Mouse (Mus musculus): ENCODE data around the gene Spen. TPM values are rescaled to one million over a fixed set of nuclear protein-coding genes. Genes with fewer than 3 reads are reported as not detected.

The Spen gene
- total RNA-seq, 2 experiments from 2014 or later, result 28.7 to 34.2 TPM

DNA sequence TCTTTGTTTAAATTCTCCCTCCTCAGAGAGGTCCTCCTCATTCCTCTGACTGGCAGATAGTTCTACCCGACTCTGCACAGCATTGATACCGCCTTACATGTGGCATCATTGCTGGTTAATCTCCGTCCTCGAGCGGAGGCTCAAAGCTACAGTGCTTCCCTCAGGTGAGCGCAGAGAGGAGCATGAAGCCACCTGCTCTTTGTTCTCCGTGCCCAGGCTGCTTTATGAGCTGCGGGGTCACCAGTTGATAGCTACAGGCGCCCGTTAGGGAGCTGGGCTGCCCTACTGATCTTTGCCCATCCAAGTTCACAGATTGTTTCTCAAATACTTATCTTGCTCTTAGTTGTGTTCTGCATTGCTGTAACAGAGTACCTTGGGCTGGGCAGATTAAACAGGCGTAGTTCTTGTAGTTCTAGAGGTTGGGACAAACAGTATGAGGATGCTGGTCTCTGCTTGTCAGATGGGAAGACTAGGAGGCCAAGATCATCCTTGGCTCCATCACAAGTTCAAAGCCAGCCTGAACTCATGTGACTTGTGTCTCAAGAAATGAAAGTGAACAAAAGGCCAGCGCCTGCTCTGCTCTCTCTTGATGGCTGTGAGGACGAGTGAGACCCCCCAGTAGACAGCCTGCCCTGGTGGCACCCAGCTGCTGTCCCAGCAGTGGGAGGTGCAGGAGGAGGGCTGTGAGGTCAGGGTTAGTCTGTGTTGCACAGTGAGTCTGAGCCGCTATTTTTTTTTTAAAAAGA lies 82.0 kb downstream of the Spen start:
- ATAC-seq (ENCODE audit: poor library complexity, severe bottlenecking), result no peak

DNA sequence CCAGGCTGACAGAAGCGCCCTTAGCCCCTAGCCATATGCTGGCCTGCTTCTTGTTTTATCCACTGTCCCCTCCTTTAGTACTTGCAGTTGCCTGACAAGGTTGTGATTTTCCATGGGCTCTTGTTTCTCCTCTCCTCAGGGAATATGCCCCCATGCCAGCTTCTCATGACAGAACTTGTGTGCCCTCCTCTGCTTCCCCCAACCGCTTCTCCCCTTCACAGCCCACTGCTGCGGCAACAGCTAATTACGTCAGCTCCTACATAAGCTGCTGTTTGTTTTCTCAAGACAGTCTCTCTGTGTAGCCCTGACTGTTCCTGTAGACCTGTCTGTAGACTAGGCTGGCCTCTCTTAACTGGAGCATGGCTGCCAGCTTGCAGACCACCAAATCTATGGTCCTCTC lies 82.9 kb downstream of the Spen start:
- no peak for ATAC-seq (ENCODE audit: poor library complexity, severe bottlenecking)

DNA sequence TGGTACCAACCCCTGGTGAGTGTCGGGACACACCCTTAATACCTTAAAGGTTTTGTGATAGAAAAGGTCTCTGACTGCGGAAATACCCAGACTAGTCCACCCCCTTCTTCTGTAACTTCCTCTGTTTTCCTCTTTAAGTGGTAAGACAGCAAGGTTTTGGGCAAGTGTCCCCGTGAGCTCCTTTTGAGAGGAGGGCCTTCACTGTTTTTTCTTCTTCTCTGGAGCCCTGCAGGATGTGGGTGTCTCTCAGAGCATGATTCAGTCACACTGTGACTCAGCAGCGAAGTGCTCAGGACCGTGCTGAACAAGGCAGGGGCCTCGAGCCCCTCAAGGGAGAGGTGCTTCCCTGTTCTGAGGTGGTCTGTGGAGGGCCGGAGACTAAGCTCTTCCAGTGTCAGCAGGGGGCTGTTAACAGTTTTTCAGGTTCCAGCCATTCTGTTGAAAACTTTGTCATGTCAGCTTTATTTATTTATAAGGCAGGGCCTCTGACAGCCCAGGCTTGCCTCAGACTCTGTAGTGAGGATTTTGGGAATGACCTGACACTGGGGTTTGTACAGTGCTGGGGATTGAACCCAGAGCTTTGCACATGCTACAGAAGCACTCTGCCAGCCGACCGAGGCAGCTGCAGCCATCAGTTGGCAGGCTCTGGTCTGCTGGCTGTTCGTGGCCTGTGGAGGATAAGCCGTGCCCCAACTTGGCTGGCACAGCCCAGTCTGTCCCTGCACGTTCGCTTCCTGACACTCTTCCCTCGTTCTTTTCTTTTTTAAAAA lies 83.6 kb downstream of the Spen start:
- ATAC-seq (ENCODE audit: poor library complexity, severe bottlenecking), result peak; percentile 85

DNA sequence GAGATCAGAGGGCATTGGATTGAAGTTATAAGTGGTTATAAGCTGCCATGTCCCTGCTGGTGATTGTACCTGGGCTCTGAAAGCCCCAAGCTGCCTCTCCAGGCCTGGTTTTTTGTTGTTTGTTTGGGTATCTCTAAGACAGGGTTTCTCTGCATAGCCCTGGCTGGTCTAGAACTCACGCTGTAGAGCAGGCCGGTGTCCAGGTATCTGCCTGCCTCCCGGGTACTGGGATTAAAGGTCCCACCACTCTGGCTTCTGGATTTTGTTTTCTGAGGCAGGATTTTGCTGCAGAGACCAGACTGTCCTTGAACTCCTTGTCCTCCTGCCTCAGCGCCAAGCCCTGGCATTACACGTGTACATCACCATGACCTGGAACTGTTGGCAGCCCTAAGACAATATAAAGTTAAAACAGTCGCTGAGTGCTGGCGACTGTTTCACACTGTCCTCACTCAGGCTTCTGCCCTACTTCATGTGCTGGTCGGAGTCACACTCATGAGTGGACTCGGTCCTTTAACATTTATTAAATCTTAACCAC lies 86.4 kb downstream of the Spen start:
- ATAC-seq (ENCODE audit: poor library complexity, severe bottlenecking), result no peak

DNA sequence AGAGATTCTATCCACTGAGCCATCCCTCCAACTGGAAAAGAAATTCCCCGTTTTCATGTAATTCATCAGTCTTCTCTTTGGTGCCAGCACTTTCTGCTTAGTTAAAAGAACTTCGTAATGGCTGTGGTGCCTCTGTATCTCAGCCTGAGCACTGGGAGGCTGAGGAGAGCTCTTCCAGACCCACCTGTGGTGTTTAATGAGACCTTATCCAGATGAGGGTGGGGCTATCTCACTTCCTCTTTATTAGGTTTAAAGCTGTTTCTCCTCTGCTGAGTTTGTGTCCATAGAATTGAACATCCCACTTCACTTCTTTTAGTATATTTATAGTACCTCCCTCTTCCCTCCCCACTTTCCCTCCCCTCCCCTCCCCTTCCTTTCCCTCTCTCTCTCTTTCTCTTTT lies 87.1 kb downstream of the Spen start:
- ATAC-seq (ENCODE audit: poor library complexity, severe bottlenecking), result no peak

DNA sequence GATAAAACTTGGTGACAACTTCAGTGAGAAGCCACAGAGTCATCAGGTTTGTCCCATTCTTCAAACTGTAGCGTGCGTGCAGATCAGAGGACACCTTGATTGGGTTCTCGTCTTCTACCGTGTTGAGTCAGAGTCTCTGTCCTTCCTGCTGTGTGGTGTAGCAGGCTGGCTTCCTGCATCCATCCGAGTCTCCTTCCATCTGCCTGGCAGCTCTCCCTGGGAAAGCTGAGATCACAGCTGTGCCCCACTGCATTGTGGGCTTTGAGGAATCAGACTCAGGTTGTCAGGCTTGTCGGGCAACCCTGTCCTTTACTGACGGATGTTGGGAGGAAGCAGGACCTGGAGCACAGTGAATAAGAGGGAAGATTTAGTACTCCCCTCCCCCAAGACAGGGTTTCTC lies 92.2 kb downstream of the Spen start:
- ATAC-seq (ENCODE audit: poor library complexity, severe bottlenecking), result no peak

DNA sequence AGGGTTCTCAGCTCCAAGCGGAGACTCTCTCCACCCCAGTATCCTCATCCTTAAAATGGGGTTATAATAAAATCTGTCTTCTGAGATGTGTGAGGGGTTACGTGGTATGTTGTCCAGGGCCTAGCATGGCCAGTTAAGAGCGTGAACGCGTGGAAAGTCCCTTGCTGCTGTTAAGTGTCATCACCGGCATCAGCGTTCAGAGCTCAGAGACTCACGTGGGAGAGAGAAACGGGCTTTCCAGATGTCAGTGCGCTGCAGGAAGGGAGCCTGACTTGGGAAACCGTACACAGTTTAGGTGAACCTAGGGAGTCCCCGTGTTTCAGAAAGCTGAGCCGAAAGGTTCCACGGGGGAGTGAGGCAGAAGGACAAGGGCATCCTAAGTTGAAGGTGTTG lies 93.1 kb downstream of the Spen start:
- ATAC-seq (ENCODE audit: poor library complexity, severe bottlenecking), result no peak

DNA sequence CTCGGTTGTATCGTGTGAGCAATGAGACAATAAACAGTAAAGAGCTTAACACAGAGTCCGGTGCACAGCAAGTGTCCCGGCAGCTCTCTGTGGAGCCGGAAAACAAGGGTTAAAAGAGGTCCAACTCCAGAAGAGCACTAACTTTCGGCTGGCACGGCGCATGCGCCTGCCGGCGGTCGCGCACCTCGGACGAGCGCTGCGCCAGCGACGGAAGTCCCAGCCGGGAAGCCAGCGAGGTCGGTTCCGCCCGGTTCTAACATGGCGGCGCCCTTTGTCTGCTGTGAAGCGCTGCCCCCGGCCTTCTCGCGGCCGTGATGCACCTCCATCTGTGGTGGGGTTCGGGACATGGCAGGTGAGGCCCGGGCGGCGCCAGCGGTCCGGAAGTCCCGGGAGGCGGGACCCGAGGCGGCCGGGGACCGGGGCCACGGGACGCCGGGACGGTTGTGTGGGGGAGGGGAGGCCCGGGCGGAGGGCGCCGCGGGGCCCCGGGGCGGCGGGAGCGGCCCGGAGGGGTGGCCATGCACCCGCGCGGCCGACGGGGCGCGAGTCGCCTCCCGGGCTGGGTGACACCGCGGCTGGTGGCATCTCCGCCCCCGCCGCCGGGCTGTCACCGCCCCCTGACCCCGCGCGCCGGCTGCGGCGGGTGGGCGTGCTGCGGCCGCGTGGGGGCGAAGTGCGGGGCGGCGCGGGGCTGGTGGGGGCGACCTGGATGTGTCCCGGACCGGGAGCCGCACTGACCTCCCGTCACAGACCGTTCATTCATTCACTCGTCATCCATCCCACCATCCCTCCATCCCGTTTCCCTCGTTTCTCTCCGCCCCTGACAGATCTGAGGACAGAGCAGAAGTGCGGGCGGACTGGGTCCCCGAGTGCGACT lies 93.7 kb downstream of the Spen start, which contains the start of gene Zbtb17:
Gene Zbtb17, plus strand, starts transcription at position 204 of the 877 bp plus-strand sequence.
- peak; percentile 99 for ATAC-seq (ENCODE audit: poor library complexity, severe bottlenecking)

DNA sequence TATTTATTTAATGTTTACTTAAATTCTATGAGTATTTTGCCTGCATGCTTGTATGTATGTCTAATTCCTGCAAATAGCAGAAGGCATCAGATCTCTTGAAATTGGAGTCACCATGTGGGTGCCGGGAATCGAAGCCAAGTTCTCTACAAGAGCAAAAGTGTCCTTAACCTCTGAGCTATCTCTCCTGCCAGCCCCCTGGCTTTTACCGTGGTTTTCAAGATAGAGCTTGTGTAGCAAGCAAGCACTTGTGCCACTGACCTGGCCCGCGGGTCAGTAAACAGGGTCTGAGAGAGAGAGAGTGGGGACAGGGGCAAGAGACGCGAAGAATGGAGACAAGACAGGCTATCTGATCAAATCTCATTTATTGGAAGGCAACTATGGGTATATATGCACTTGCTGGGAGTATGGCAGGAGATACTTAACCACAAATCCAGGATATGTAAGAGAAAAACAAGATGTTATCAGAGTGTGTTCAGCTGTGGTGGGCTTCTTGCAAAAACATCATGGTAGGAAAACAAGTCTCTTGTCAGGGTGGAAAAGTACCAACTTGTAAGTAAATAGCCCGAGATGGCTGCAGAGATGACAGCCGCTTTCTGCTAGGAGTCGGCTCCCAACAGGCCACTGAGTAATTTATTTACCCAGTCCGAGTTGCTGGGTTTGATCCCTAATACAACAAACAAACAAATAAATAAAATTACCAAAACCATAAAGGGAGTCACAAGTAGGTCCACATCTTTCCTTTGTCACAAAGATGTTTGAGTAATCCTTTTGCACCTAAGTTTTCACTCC lies 94.6 kb downstream of the Spen start:
- ATAC-seq (ENCODE audit: poor library complexity, severe bottlenecking), result 0 out of 2 replicates have a peak, but pooled peaks have one; percentile 5

DNA sequence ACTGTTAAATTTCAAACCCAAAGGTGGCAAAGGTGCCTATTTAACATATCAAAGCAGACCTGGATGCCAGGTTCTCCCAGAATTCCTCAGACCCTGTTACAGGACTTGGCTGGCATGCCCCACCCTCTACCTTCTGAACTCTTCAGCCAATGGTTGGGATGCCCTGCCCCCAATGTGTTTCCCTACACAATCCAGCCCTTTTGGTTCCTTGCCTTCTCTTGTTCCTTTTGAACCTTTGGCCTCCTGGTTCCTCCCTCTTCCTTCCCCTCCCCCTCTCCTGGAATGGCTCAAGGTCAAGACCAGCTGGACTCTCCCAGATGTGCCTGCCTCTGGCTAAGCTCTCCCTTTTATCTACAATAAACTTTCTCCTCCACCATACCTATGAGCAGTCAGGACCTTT lies 97.5 kb downstream of the Spen start:
- ATAC-seq (ENCODE audit: poor library complexity, severe bottlenecking), result no peak

DNA sequence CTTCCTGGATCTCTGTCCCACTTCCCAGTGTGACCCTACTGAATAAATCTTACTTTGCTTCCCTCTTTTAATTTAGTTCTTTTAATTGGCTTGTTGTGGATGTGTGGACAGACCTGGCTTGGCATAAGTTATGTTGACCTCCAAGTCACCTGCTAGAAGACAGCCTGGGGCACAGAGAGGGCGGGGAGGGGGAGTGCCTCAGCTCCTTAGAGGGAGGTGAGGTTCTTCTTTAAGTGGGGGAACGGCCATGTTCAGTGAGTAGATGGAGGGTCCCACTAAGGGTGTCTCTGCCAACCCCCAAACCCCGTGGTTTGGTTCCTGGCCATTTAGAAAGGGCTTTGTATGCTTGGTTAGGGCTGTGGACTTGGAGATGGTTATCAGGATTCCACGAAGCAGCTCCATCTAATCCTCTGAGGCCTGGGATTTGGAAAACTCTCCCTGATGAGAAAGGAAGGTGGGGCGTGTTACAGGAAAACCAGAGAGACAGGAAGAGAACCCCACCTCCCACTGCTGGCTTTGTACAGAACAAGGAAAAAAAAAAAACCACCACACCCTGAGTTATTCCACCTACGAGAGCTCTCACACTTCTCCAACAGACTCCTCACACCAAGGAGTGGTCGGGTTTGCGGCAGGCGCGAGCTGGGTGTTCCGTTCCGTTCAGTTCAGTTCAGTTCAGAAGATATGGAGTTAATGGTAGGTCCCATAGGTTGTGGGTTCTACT lies 99.2 kb downstream of the Spen start:
- ATAC-seq (ENCODE audit: poor library complexity, severe bottlenecking), result no peak

DNA sequence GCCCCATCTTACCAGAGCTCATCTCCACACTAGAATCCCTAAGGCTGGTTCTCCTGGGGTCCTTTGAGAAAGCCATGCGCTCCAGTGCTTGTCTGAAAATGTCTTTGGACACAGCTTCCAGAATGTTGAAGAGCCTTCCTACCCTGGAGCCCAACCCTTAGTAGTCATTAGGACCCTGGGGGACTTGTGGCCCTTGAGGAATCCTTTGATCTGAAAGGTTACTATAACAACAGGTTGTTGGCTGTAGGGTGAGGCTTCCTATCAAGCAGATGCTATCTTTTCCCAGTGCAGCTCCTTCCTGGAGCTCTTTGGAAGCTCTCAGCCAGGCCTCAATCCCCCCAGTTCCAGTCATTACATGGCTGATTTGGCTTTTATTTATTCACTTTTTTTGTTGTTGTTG lies 102.4 kb downstream of the Spen start, which contains the start of gene Srarp:
Gene Srarp, minus strand, starts transcription at position 132 of the 400 bp plus-strand sequence.
- ATAC-seq (ENCODE audit: poor library complexity, severe bottlenecking), result no peak

DNA sequence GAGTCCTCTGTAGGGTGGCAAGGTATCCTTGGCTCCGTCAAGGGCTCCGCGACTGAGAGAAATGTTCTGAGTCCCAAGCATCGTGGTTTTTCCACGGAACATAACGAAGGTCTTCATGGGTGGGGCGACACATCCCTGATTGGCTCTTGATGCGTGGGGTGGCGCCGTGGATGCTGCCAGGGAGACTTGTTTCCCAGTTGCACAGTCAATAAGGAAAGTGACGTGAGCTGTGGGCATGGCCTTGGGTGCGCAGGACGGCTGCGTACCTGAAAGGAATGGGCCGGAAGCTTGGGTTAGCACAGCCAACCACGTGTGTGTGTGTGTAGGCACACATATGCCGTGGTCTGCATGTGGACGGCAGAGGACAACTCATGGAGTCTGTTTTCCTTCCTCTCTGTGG lies 105.2 kb downstream of the Spen start:
- ATAC-seq (ENCODE audit: poor library complexity, severe bottlenecking), result no peak

DNA sequence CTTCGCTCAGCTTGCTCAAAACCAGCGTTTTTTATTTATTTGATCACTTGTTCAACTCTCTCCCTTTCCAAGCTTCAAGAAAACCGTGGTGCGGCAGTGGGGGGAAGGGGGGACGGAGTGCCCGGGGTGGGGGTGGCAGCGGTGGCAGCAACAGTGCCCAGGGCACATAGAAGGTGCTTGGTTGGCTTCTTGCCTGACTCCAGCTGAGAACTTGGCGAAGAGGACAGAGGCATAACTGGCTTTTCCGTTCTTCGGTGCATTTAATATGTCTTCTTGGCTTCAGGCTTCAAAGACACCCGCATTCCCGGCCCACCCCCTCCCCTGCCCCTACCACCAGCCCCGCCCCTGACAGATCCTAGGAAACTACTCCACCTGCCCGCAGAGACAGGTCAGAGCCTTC lies 105.7 kb downstream of the Spen start:
- no peak for ATAC-seq (ENCODE audit: poor library complexity, severe bottlenecking)

DNA sequence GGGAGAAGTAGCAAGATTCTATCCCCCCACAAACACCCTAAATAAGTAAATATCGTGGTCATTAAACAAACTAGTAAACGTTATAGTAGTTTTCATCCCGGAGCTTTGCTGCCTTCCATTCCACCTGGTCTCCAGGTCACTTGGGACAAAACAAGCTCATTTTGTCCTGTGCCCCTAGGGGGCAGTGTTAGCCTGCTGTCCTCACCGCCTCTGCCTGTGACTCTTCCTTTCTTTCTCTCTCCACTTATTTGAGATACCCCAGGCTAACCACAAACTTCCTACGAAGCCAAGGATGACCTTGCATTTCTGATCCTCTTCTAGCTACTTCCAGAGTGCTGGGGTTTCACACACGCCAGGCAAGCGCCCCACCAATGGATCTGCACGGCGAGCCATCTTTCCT lies 107.4 kb downstream of the Spen start:
- ATAC-seq (ENCODE audit: poor library complexity, severe bottlenecking), result peak; percentile 94

DNA sequence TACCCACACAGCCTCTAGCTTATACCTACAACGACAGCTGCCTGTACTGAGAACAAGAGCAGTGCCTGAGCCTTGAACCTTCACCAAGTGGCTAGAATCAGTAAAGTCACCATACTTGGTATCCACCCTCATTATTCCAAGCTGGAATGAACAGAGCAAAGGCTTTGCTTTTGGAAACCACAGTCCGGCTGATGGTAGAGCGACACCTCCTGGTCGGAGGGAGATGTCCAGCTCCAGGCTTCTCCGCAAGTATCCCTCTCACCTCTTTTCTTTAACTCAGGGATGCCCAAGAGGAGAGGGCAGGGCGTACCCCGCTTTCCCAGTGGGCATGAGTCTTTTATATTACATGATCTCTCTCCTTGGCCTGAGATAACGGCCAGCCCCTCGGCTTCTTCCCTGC lies 108.5 kb downstream of the Spen start:
- ATAC-seq (ENCODE audit: poor library complexity, severe bottlenecking), result no peak

DNA sequence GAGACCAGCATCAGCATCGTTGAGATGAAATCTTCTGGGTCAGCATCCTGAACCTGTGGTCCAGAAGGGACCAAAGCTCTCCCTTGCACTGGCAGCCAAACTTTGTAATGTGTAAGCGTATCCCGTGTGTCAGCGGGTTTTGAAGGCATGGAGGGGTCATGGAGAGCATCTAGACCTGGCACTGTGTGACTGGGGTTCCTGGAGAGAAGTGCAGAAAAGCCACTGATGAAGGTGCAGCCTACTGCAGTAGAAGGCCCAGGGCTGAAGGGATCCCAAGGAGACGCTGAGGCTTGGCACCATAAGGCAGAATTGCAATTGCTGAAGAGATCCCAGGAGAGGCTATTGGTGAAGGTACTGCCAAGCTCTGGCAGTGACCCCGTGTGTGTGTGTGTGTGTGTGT lies 109.0 kb downstream of the Spen start:
- ATAC-seq (ENCODE audit: poor library complexity, severe bottlenecking), result no peak

DNA sequence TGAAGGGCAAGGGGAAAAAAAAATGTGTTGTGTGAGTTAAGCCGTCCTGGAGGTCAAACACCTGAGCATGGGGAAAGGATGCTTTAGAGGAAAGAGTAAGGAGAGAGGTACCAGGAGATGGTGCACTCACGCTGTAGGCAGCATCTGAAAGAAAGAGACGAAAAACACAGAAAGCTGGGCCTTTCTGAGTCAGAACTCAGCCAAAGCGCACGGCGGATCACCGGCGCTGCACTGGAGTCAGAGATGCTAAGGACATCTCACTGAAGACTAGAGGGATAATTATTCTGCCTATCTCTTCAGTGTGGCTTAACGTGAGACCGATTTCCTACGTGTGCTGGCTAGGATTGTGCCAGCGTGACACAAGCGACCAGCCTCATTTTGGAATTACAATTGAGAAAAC lies 110.5 kb downstream of the Spen start:
- ATAC-seq (ENCODE audit: poor library complexity, severe bottlenecking), result no peak
